Mouse (Mus musculus): ENCODE data around the gene Slc29a4. TPM values are rescaled to one million over a fixed set of nuclear protein-coding genes. Genes with fewer than 3 reads are reported as not detected.

Gene Slc29a4
- polyA plus RNA-seq, 1 experiment from 2014 or later: 70.6 TPM

DNA sequence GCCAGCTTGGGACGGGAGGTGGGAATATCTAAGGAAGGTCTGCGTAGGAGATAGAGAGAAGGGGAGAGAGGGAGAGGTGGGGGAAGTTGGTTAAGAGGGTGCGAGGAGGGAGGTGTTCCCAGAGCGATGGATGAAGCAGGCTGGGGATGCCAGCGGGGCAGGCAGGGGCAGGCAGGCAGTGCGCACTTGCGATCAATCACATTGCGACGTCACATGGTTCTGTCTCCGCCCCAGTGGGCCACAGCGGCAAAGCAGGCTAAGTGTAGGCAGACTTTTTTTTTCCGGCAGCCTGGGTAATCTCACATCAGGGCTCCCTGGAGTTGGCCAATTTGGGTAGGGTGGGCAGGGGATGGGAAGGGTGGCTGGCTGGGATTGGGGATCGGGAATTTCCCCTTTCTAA is 59.9 kb downstream of the Slc29a4 start:
- Histone ChIP-seq H3K9me3 (no peaks in the 10 kb centered on the region), H3K36me3 (peaks cover 94% of the 10 kb centered on the region), H3K4me1 (replicated peaks) (peaks cover 7% of the 10 kb centered on the region; the same call in 1 of the 2 replicates), H3K27ac (no peak overlapping the region), H3K27me3 (no peaks in the 10 kb centered on the region), H3K4me2 (replicated peaks) (no peak overlapping the region), H3K4me3 (replicated peaks) (no peak overlapping the region), H3K9ac (replicated peaks) (0 out of 2 replicates have a peak overlapping the region, but pooled peaks have one; percentile 6)
- 56% methylated on average over 13 of the region's 13 CpGs for WGBS
- no peak for ATAC-seq

GRCm38 (mm10) chr5:142759786-142760185 is 67.5 kb downstream of the Slc29a4 start:
- Histone ChIP-seq H3K9me3 (no peaks in the 10 kb centered on the region), H3K27me3 (no peaks in the 10 kb centered on the region), H3K9ac (replicated peaks) (no peak overlapping the region), H3K27ac (no peak overlapping the region), H3K4me2 (replicated peaks) (no peak overlapping the region), H3K36me3 (peaks cover 100% of the 10 kb centered on the region), H3K4me1 (replicated peaks) (peaks cover 20% of the 10 kb centered on the region), H3K4me3 (replicated peaks) (no peak overlapping the region)
- 90% methylated on average over 8 of the region's 8 CpGs for WGBS
- ATAC-seq: no peak

- H3K4me2 ChIP-seq (replicated peaks): no peak overlapping the region
- H3K9me3 ChIP-seq: no peaks in the 10 kb centered on the region
- H3K36me3 ChIP-seq: peaks cover 100% of the 10 kb centered on the region
- H3K4me3 ChIP-seq (replicated peaks): no peak overlapping the region
- H3K27me3 ChIP-seq: no peaks in the 10 kb centered on the region
- 68% methylated on average over 16 of the region's 16 CpGs for WGBS
- H3K4me1 ChIP-seq (replicated peaks): peaks cover 27% of the 10 kb centered on the region
- no peak overlapping the region; the same call in 1 of the 2 replicates for H3K9ac ChIP-seq (replicated peaks)
- H3K27ac ChIP-seq: peak overlapping the region; percentile 73
- ATAC-seq: peak; percentile 55
These were observed 69.1 kb downstream of the Slc29a4 start for GRCm38 (mm10) chr5:142761326-142761983.

- WGBS: 69% methylated on average over 21 of the region's 21 CpGs
- Histone ChIP-seq H3K27me3 (no peaks in the 10 kb centered on the region), H3K27ac (peak overlapping the region; percentile 73), H3K36me3 (peaks cover 100% of the 10 kb centered on the region), H3K9me3 (no peaks in the 10 kb centered on the region), H3K4me3 (replicated peaks) (no peak overlapping the region), H3K9ac (replicated peaks) (peak overlapping the region; percentile 29), H3K4me2 (replicated peaks) (no peak overlapping the region), H3K4me1 (replicated peaks) (peaks cover 32% of the 10 kb centered on the region)
- ATAC-seq: no peak
These were observed 69.9 kb downstream of the Slc29a4 start for GRCm38 (mm10) chr5:142762082-142762807.

GRCm38 (mm10) chr5:142764306-142764705 is 72.0 kb downstream of the Slc29a4 start:
- no peak overlapping the region for H3K4me2 ChIP-seq (replicated peaks)
- WGBS: 41% methylated on average over 11 of the region's 11 CpGs
- peak overlapping the region; percentile 30; the same call in 1 of the 2 replicates for H3K27ac ChIP-seq
- peaks cover 92% of the 10 kb centered on the region for H3K36me3 ChIP-seq
- ATAC-seq: no peak
- H3K9ac ChIP-seq (replicated peaks): no peak overlapping the region
- H3K4me3 ChIP-seq (replicated peaks): no peak overlapping the region
- no peaks in the 10 kb centered on the region for H3K27me3 ChIP-seq
- H3K4me1 ChIP-seq (replicated peaks): peaks cover 47% of the 10 kb centered on the region
- no peaks in the 10 kb centered on the region for H3K9me3 ChIP-seq

DNA sequence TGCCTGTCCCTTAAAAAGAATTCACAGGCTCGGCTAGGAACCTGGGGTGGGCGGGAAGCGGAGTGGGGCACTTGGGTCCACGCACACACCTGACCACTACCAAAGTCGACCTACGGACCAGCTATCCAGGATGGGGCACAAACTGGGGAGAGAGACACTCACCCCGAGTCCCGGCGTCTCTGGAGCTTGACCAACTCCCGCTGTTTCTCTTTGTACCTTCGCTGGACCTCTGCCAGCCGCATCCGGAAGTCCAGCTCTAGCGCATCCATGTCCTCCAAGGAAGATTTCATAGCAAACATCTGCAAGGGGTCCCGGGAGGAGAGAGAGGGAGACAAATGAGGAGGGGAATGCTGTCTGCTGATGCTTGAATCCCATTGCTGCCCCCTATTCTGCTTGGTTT is 72.6 kb downstream of the Slc29a4 start:
- H3K27me3 ChIP-seq: no peaks in the 10 kb centered on the region
- no peak overlapping the region for H3K27ac ChIP-seq
- H3K36me3 ChIP-seq: peaks cover 92% of the 10 kb centered on the region
- H3K4me3 ChIP-seq (replicated peaks): no peak overlapping the region
- no peak overlapping the region for H3K9ac ChIP-seq (replicated peaks)
- WGBS: 72% methylated on average over 15 of the region's 15 CpGs
- H3K4me1 ChIP-seq (replicated peaks): peaks cover 52% of the 10 kb centered on the region
- ATAC-seq: no peak
- H3K9me3 ChIP-seq: no peaks in the 10 kb centered on the region
- no peak overlapping the region for H3K4me2 ChIP-seq (replicated peaks)

DNA sequence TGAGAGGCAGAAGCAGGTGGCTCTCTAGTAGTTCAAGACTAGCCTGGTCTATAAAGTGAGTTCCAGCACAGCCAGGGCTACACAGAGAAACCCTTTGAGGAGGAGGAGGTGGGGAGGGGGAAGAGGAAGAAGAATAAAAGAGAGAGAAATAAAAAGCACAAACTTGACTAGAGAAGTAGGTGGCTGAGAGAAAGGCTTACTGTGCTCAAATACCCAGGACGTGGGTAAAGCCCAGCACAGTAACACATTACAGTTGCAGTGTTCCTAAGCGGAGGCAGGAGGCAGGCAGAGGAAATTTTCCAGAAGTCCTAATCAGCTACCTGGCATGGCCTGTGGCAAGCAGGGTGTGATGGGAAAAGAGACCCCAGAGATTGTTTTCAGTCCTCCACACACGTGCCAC is 74.4 kb downstream of the Slc29a4 start:
- Histone ChIP-seq H3K36me3 (peaks cover 92% of the 10 kb centered on the region), H3K27ac (no peak overlapping the region), H3K4me1 (replicated peaks) (peaks cover 59% of the 10 kb centered on the region), H3K27me3 (no peaks in the 10 kb centered on the region), H3K9ac (replicated peaks) (no peak overlapping the region; the same call in 1 of the 2 replicates), H3K9me3 (no peaks in the 10 kb centered on the region), H3K4me2 (replicated peaks) (no peak overlapping the region), H3K4me3 (replicated peaks) (no peak overlapping the region)
- 94% methylated on average over 3 of the region's 3 CpGs for WGBS
- ATAC-seq: no peak

DNA sequence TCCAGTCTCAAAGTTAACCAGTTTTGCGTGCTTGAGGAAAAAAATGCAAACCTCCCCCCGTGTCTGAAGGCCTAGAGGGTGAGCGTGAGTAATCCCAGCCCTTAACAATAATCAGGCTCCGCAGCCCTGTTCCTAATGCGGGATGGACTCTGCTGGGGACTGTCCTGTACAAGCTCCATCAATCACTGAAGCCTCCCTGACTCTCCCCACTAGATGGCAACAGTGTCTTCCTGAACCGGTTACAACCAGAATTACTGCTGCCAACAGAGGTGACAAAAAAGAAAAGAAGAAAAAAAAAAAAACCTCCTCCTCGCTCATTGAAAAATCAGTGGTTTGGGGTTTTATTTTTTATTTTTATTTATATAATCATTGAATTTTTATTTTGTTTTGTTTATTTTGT is 75.6 kb downstream of the Slc29a4 start:
- ATAC-seq: peak; percentile 65
- WGBS: 8% methylated on average over 7 of the region's 7 CpGs
- peaks cover 92% of the 10 kb centered on the region for H3K36me3 ChIP-seq

DNA sequence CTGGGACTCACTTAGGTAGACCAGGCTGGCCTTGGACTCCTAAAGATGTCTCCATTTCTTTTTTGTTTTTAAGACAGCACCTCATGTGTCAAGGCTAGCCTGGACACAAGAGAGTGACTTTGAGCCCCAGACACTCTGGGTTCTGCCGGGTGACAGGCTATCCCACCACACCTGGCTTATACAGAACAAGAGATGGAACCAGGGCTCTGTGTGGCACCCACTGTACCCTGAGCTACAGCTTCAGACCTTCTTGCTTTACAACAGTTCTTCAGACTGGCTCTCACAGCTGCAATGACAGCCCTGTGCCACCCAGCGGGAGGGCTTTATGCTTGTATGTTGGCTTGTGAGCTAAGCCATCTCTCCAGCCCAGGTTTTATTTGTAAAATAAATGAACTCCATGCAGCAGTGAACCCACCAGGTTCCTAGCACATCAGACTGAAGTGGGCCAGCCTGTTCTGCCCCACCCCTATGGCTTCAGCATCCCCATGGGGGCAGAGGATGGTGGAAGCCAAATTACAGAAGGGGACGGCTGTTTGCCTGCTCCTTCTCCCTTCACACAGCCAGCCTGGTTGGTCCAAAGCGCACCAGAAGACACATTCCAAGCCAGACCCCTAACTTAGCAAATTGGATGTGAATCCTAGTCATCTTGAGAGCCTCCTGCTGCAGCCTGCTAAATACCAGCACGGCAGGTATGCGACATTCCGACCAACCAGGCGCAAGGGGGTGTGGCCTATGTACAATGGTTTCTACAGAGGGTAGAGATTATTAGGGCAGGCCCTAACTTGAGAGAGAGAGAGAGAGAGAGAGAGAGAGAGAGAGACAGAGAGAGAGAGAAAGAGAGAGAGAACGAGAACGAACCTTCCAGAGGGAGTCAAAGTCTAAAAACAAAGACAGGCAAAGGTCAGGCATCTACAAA is 76.3 kb downstream of the Slc29a4 start:
- Histone ChIP-seq H3K4me3 (replicated peaks) (no peak overlapping the region), H3K4me2 (replicated peaks) (peak overlapping the region; percentile 0; the same call in 1 of the 2 replicates), H3K9ac (replicated peaks) (peak overlapping the region; percentile 41), H3K27me3 (no peaks in the 10 kb centered on the region), H3K36me3 (peaks cover 92% of the 10 kb centered on the region), H3K27ac (peak overlapping the region; percentile 87), H3K4me1 (replicated peaks) (peaks cover 46% of the 10 kb centered on the region), H3K9me3 (no peaks in the 10 kb centered on the region)
- 36% methylated on average over 10 of the region's 10 CpGs for WGBS
- peak; percentile 54 for ATAC-seq

More for the DNA sequence above, 75.6 kb downstream of the Slc29a4 start:
- no peaks in the 10 kb centered on the region for H3K9me3 ChIP-seq
- H3K4me3 ChIP-seq (replicated peaks): no peak overlapping the region
- peaks cover 48% of the 10 kb centered on the region for H3K4me1 ChIP-seq (replicated peaks)
- H3K27me3 ChIP-seq: no peaks in the 10 kb centered on the region
- no peak overlapping the region for H3K4me2 ChIP-seq (replicated peaks)
- H3K27ac ChIP-seq: peak overlapping the region; percentile 87; the same call in 1 of the 2 replicates
- H3K9ac ChIP-seq (replicated peaks): no peak overlapping the region

DNA sequence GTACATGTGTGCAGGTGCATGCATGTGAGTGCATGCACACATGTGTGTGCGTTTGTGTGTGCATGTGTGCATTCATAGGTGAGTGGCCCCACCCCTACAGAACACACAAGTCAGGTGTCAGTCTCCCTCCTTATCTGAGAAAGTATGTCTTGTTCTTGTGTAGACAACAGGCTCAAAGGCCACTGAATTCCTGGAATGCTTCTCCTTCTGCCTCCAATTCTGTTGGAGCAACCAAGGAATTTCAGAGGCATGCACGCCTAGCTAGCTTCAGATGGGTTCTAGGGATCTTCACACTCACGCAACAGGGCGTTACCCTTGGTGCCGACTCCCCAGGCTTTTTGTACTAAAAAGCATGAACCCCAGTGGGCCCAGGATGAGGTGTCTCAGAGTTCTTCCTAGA is 77.3 kb downstream of the Slc29a4 start:
- Histone ChIP-seq H3K27ac (peak overlapping the region; percentile 87), H3K9ac (replicated peaks) (no peak overlapping the region), H3K4me1 (replicated peaks) (peaks cover 46% of the 10 kb centered on the region), H3K9me3 (no peaks in the 10 kb centered on the region), H3K4me2 (replicated peaks) (no peak overlapping the region), H3K4me3 (replicated peaks) (no peak overlapping the region), H3K27me3 (no peaks in the 10 kb centered on the region), H3K36me3 (peaks cover 92% of the 10 kb centered on the region)
- no peak for ATAC-seq
- 64% methylated on average over 5 of the region's 5 CpGs for WGBS

GRCm38 (mm10) chr5:142771034-142771433 is 78.7 kb downstream of the Slc29a4 start:
- H3K4me1 ChIP-seq (replicated peaks): peaks cover 40% of the 10 kb centered on the region
- peaks cover 92% of the 10 kb centered on the region for H3K36me3 ChIP-seq
- H3K9ac ChIP-seq (replicated peaks): no peak overlapping the region
- ATAC-seq: no peak
- no peak overlapping the region for H3K4me2 ChIP-seq (replicated peaks)
- no peaks in the 10 kb centered on the region for H3K27me3 ChIP-seq
- H3K4me3 ChIP-seq (replicated peaks): no peak overlapping the region
- H3K27ac ChIP-seq: peak overlapping the region; percentile 21; the same call in 1 of the 2 replicates
- 90% methylated on average over 4 of the region's 4 CpGs for WGBS
- no peaks in the 10 kb centered on the region for H3K9me3 ChIP-seq

Data from midbrain, embryonic 13.5 days (tissue).